Mouse (Mus musculus): ENCODE data around the gene Scarb2. TPM values are rescaled to one million over a fixed set of nuclear protein-coding genes. Genes with fewer than 3 reads are reported as not detected.
"Not testable (repeated sequence)": the region's sequence is repeated elsewhere in the genome, so short reads cannot be mapped to it uniquely, and the experiment has no call there.

Gene Scarb2
- polyA plus RNA-seq (2012; rRNA removed): 57.4 and 71.5 TPM in 2 replicates

DNA sequence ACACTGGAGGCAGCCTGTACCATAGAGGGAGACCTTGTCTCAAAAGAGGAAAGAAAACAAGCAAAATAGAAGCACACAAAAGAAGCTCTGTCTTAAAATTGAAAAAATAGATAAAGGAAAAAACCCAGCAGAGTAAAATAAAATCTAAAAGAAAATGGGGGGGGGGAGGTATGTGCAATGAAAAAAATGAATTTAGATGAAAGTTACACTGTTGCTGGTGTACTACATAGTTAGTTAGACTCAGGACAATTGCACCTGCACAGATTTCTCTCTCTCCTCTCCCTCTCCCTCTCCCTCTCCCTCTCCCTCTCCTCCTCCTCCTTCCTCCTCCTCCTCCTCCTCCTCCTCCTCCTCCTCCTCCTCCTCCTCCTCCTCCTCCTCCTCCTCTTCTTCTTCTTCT, at the start of gene Scarb2:
Gene Scarb2, minus strand, starts transcription at position 101 of the 400 bp plus-strand sequence.
- DNase-seq (ENCODE audit: low read depth): no peak
- TF ChIP-seq POLR2A (IDR thresholded peaks at IDR 0.05; ENCODE audit: borderline replicate concordance, extremely low read depth, insufficient read depth, insufficient read length, poor library complexity, severe bottlenecking) (no peak), CTCF (IDR thresholded peaks at IDR 0.05; ENCODE audit: borderline replicate concordance, extremely low read depth, insufficient read depth, insufficient read length) (no peak)

DNA sequence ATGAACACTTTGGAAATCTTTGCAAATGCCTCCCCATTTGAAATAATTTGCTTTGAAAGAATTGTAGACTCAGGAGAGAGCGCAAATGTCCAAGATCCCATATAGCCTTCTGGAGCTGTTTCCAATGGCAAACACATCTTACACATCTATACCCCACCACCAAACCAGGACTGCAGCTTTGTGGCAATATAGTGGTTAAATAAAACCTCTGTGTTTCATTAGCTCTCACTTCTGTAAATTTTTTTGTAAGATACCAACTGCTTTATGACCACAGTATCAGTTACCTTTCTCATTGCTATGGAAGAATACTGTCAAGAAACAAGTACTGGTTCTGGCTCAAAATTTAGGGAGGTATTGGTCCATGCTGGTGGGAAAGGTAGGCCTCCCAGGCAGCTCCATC, 49.3 kb upstream of the Scarb2 start:
- TF ChIP-seq CTCF (IDR thresholded peaks at IDR 0.05; ENCODE audit: borderline replicate concordance, extremely low read depth, insufficient read depth, insufficient read length): no peak

DNA sequence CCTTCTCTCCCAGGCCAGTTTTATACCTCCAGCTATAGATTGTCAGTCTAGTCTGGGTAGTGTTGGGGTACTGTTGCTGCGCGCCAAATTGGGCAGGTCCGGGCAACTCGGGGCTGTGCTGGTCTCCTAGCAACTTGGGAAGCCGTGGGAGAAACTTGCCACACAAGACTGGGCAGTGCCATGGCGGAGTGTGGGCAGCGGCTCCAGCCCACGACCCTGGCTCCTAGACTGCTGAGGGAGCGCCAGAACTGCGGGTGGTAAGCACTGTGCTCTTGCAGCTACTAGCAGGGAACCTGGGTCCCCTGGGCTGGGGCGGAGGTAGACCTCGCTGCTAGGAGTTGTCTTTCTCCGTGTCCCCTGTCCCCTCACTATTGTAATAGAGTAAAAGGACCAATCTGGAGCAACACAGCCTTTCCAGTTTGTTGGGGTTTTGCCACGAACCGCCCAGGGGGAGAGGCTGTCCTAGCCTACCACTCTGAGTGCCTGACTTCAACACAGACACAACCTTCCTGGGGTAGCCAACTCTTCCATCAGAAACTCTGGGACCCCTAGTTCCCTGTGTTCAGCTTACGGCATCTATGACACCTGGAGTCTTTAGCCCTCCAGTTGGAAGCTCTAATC, 48.4 kb upstream of the Scarb2 start, which contains the start of gene Fam47e:
Gene Fam47e, plus strand, starts transcription at position 179 of the 621 bp plus-strand sequence.
- TF ChIP-seq CTCF (IDR thresholded peaks at IDR 0.05; ENCODE audit: borderline replicate concordance, extremely low read depth, insufficient read depth, insufficient read length) (no peak), POLR2A (IDR thresholded peaks at IDR 0.05; ENCODE audit: borderline replicate concordance, extremely low read depth, insufficient read depth, insufficient read length, poor library complexity, severe bottlenecking) (no peak)
- peak; percentile 52 for DNase-seq (ENCODE audit: low read depth)

More for the DNA sequence above, 49.3 kb upstream of the Scarb2 start:
- DNase-seq (ENCODE audit: low read depth): no peak

DNA sequence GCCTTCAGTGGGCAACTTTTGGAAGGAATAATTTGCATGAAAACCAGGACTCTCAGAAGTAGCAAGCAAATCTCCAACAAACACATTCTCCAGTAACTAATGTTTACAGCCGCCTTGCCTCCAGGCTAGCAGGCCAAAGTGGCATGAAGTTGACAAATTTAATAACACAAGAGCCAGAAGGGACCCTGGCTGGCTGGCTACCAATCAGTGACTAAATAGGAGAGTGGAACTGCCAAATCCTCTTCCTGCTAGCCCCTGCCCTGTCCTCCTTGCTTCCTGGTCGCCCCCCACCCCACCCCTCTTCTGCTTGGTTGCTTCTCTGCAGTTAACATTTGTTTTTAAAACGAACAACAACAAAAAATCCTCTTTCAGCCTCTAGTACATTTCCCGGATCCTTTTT, 47.8 kb upstream of the Scarb2 start:
- TF ChIP-seq CTCF (IDR thresholded peaks at IDR 0.05; ENCODE audit: borderline replicate concordance, extremely low read depth, insufficient read depth, insufficient read length) (no peak), POLR2A (IDR thresholded peaks at IDR 0.05; ENCODE audit: borderline replicate concordance, extremely low read depth, insufficient read depth, insufficient read length, poor library complexity, severe bottlenecking) (no peak)
- peak; percentile 32 for DNase-seq (ENCODE audit: low read depth)

DNA sequence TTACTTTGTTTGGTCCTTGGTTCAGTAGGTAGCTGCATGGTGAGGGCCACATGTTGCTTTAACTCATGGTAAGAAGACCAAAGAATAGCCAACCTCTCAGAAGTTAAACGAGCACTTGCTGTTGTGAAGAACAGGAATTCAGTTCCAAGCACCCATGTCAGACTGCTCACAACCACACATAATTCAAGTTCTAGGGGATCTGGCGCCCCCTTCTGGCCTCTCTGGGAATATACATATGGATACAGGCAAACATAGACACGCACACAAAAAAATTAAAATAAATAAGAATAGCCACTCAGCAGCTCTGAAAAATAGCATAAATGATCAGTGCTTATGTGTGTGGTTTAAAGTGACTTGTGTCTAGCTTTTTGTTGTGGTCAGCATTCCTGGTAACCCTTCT, 47.3 kb upstream of the Scarb2 start:
- no peak for DNase-seq (ENCODE audit: low read depth)
- no peak for TF ChIP-seq CTCF (IDR thresholded peaks at IDR 0.05; ENCODE audit: borderline replicate concordance, extremely low read depth, insufficient read depth, insufficient read length)

DNA sequence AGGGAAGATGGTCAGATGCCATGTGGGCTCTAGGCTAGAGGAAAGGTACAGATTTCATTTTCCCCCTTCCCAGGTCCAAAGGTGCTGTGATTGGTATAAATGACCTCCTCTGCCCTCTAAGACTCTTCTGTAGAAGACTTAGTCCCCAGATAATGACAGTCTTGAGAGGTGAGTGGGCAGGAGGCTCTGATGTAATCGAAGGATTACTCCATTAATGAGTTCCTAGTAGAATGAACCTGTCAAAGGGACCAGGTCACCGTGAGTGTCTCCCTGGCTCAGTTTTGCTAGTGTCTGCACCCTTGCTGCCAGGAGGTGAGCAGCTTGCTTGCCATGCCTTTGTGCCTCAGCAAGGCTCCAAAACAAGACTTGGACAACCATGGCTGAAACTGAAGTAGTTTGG, 46.0 kb upstream of the Scarb2 start:
- no peak for DNase-seq (ENCODE audit: low read depth)
- no peak for TF ChIP-seq CTCF (IDR thresholded peaks at IDR 0.05; ENCODE audit: borderline replicate concordance, extremely low read depth, insufficient read depth, insufficient read length)
- TF ChIP-seq POLR2A (IDR thresholded peaks at IDR 0.05; ENCODE audit: borderline replicate concordance, extremely low read depth, insufficient read depth, insufficient read length, poor library complexity, severe bottlenecking): no peak

DNA sequence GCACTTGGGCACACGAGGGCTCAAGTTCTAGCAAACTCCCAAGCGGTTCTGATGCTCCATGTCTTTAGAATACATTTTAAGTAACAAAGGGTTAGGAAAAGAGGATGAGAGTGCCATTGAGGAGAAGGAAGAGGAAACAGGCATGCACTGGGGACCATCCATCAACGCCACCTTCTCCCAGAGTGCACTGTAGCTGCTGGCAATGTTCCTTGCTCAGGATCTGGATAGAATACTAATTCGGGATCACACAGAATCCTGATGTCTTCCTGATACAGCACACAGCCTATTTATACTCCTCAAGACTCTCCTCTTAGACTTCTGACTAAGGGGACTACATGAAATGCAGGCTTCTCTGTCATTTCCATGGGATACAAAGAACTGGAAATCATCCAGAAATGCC, 33.1 kb upstream of the Scarb2 start:
- DNase-seq (ENCODE audit: low read depth): no peak
- TF ChIP-seq POLR2A (IDR thresholded peaks at IDR 0.05; ENCODE audit: borderline replicate concordance, extremely low read depth, insufficient read depth, insufficient read length, poor library complexity, severe bottlenecking) (no peak), CTCF (IDR thresholded peaks at IDR 0.05; ENCODE audit: borderline replicate concordance, extremely low read depth, insufficient read depth, insufficient read length) (no peak)

DNA sequence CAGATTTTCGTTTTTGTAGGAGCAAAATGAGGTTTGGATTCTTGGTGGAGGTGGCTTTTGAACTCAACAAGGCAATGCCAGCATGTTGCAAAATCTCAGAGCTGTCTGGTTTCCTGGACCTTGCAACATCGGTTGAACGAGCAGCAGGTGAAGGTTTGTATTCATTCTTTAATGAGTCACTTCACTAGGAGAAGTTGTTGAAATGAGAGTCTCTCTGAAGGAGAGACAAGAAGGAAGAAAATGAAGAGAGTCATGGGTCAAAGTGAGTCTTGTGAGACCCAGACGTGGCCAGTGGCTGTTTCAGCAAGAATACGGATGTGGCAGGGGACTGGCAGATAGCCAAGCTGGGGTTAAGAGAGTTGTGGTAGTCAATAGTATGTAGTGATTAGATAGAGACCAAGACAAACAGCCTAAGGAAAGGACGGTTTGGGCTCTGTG, 18.2 kb upstream of the Scarb2 start:
- TF ChIP-seq POLR2A (IDR thresholded peaks at IDR 0.05; ENCODE audit: borderline replicate concordance, extremely low read depth, insufficient read depth, insufficient read length, poor library complexity, severe bottlenecking): no peak
- no peak for TF ChIP-seq CTCF (IDR thresholded peaks at IDR 0.05; ENCODE audit: borderline replicate concordance, extremely low read depth, insufficient read depth, insufficient read length)
- no peak for DNase-seq (ENCODE audit: low read depth)

DNA sequence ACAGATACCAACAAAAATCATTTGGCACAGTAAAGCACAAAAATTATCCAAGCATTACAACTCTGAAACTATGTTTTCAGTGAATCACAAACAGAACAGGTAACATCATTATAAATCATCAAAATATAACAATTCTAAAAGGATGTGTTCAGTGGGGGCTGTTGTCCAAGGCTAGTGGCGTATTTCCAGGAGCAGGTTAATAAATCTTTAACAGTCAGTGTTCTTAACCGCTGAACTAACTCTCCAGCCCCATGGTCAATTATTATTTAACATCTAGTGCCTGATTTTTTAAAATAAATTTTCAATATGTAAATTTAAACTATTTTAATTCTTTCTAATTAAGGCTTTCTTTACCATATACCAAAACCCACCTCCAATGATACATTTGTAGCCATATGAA, 14.5 kb upstream of the Scarb2 start:
- DNase-seq (ENCODE audit: low read depth): not testable (repeated sequence)

DNA sequence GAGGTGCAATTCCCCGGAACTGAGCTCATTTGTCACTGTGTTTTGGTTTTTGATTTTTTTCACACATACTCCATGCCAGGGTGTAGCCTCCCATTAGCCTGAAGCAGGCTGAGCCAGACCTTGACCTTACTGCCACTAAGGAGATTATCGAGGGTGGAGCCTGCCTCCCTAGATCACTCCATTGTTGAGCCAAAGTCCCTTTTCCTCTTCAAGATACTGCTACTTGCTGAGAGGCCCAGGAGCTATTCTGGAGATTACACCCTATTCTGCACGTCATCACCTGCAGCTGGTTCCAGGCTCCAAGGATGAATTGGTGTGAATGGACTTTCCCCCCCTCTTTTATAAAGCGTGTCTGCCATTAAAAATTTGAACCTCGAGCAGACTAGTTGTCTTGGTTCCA, 5.4 kb upstream of the Scarb2 start:
- no peak for DNase-seq (ENCODE audit: low read depth)
- TF ChIP-seq POLR2A (IDR thresholded peaks at IDR 0.05; ENCODE audit: borderline replicate concordance, extremely low read depth, insufficient read depth, insufficient read length, poor library complexity, severe bottlenecking) (no peak), CTCF (IDR thresholded peaks at IDR 0.05; ENCODE audit: borderline replicate concordance, extremely low read depth, insufficient read depth, insufficient read length) (no peak)

DNA sequence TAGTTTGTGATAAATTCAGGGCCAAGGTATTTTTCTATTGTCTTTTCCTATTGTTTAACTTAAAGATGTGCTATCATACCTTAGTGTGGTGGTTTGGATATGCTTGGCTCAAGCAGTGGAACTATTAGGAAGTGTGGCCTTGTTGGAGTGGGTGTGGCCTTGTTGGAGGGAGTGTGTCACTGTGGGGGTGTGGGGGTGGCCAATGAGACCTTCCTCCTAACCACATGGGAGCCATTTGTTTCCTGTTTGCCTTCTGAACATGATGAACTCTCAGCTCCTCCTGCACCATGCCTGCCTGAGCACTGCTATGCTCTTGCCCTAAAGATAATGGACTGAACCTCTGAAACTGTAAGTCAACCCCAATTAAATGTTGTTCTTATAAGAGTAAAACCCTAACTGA, 4.6 kb upstream of the Scarb2 start:
- TF ChIP-seq CTCF (IDR thresholded peaks at IDR 0.05; ENCODE audit: borderline replicate concordance, extremely low read depth, insufficient read depth, insufficient read length) (no peak), POLR2A (IDR thresholded peaks at IDR 0.05; ENCODE audit: borderline replicate concordance, extremely low read depth, insufficient read depth, insufficient read length, poor library complexity, severe bottlenecking) (no peak)
- no peak for DNase-seq (ENCODE audit: low read depth)

DNA sequence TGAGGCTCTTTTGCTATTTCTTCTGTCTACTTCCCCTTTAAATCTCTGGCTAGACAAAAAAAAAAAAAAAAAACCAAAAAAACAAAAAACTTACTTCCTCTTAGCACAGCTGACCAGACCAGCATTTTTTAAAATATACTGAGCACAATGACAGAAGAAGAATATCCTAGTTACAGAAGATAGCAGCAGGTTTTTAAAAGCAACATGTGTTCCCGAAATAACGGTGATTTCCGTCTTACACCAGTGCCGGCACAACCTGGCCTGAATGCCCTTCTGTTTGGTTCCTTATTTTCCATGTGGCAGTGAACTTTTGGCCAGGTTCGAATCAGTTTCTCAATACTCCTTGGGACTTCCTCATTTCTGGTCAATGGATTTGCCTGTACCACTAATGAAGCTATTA, 2.2 kb upstream of the Scarb2 start:
- TF ChIP-seq CTCF (IDR thresholded peaks at IDR 0.05; ENCODE audit: borderline replicate concordance, extremely low read depth, insufficient read depth, insufficient read length) (no peak), POLR2A (IDR thresholded peaks at IDR 0.05; ENCODE audit: borderline replicate concordance, extremely low read depth, insufficient read depth, insufficient read length, poor library complexity, severe bottlenecking) (no peak)
- DNase-seq (ENCODE audit: low read depth): no peak

DNA sequence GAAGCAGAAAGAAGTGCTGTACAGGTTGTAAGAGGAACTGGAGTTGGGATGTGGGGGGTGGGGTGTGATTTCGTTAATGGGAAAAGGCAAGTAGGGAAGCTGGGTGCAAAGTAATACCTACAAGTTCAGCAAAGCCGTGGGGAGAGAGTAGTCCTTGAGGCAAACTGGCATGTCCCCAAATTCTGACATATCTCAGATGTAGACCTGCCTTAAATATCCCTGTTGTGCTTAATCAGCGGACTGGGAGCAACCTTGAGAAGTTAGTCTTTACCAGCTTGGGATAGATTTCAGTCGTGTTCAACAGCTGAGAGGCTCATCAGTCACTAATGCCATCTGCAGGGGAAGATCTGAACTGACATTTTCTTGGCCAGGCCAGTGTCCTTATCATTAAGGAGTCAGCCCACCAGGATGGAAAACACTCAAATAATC, 318 bp downstream of the Scarb2 start:
- peak; percentile 77 for DNase-seq (ENCODE audit: low read depth)
- TF ChIP-seq POLR2A (IDR thresholded peaks at IDR 0.05; ENCODE audit: borderline replicate concordance, extremely low read depth, insufficient read depth, insufficient read length, poor library complexity, severe bottlenecking) (no peak), CTCF (IDR thresholded peaks at IDR 0.05; ENCODE audit: borderline replicate concordance, extremely low read depth, insufficient read depth, insufficient read length) (peak; percentile 36; the same call in 1 of the 2 replicates)
